Mouse (Mus musculus): Measurements from ENCODE around the gene Znrd1.

DNA sequence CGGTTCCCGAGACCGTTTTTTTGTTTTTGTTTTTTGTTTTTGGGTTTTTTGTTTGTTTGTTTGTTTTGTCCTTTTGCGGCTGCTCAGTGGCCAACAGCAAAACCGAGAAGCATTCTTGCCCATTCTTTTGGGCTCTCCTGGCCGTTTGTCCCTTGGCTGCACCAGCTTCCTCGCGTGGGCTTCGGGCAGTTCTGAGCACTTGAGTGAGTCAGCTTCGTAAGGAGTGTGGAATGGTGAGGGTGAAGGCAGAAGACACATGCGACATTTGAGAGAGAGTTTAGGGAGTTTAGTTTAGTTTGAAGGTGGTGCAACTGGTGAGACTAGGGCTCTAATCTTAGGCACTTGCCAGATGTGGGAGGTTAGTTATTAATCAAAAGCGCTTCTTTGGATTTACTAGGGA lies 525 bp upstream of the Znrd1 start:
- TF ChIP-seq CTCF (IDR thresholded peaks at IDR 0.05; ENCODE audit: borderline replicate concordance, insufficient read depth, low read length): no peak
- TF ChIP-seq POLR2A (IDR thresholded peaks at IDR 0.05; ENCODE audit: low read depth, low read length): no peak

All from embryonic fibroblast, embryonic 13.5 days (primary cell).